Mouse (Mus musculus): ENCODE results near the gene Adck2. TPM values are rescaled to one million over a fixed set of nuclear protein-coding genes. Genes with fewer than 3 reads are reported as not detected.

Adck2 gene
- total RNA-seq (2023) = 10 to 100 TPM; 36.2 to 39.5 TPM

DNA sequence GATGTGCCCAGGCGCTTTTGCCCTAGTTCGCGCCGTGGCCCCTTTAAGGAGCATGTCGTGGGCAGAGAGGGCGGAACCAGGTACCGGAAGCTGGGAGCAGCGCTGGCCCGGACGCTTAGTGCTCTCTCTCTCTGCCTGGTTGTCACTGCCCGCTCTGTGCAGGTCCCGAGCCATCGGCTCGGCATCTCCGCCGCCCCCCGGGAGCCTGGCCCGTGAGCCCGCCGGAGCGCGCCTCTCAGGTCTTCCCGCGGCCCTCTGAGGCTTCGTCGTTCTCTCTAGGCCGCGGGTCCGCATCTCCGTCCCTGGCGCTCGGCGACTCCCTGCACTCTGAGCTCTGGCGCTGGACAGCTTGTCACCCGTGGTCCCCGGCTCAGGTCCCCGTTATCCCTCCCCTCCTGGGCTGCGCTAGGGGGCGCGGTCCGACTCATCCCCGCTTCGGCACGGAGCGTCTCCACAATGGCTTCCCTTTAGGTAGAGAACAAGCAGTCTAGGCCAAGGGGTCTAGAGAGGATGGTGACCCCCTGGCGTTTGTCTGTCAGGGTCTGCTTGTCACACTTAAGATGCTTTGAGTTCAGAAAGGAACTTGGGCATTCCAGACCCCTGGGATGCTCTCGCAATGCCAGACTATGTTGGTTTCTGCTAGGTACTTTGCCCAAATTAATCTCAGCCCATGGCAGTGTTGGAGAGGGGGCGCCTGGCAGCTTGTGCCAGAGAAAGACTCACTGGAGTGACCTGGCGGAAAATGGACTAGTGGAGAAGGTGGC is at the start of gene Adck2:
Adck2 (plus strand) TSS at position 83 of the 764 bp plus-strand sequence.

DNA sequence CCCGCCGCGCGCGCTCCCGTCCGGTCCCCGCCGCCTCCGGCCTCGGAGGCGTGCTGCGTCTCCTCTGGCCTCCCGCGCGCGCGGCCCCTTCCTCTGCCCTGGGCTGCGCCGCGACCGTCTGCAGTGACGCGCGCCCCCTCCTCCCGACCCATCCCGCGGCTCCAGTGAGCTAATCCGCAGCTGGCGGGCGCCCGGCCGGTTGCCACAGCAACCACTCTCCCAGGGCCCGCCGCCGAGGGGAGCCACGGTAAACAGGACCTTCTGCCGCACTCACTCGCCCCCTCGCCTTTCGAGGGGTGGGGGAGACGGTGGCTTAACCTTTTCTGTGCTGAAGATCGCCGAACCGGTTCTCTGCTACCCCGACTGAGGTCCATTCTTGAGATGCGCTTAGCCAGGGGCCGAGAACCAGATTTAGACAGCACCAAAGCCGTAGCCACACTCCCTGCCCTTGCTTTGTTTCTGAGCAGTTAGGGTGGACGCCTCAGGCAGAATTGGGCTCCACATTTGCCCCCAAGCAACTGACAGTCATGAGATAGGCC is 15.9 kb upstream of the Adck2 start, which contains the start of gene Dennd2a:
Dennd2a (minus strand) TSS at position 145 of the 539 bp plus-strand sequence.

DNA sequence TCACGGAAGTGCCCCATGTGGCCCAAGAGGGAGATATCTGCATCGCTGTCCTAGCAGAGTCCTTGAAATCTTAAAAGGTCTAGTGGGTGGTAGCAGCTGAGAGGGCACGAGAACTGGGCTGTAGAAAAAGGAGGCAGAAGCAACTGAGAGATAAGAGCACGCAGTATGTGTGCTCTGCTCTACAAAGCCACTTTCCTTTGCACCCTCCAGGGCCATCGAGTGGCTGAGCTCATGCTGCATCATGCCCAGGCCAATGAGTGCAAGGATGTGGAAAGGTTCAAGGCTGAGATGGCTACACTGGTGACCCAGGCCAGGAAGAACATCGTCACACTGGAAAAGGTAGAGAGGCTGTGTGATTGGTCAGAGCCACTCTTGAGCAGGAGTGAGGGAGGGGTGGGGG is 11.8 kb downstream of the Adck2 start, which contains the start of gene Gm42420:
Gm42420 (plus strand) TSS at position 237 of the 400 bp plus-strand sequence.

DNA sequence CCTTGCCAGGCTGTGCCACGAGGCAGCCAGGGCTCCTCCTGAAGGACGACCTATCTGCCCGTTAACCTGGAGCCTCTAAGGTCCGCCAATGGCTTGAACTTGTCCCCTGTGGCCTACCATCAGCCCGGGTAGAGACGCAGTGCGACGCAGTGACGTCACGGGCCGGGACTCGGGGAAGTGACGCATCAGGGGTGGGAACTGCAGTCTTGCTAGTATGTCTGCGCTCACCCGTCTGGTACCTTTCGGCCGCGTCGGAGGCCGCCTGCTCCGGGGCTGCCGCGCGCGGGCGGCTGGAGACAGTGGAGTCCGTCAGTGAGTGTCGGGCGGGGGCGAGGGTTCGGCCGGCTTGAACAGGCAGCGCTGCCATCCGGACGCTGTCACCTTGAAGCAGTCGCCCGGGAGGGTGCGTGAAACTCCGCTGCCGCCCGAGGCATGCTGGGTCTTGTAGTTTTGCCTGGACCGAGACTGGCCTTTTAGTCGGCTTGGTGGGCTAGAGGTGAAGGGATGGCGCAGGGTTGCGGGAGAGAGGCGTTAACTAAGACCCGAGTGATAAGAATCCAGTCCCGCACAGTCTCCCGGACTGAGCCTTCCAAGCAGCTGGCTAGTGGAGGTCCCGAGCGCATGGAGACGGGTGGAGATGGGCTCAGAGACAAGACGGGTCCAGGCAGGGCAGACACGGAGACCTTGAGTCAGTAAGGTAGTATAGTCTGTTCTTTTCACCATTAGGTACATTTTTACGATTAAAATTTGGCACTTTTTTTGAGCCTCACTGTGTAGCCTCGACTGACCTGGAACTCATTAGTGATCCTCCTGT is 18.9 kb downstream of the Adck2 start, which contains the start of gene Ndufb2:
Ndufb2 (plus strand) TSS at position 174 of the 814 bp plus-strand sequence.

Other genes with a start within 250 kb of the Adck2 start
- 10 to 100 TPM; 77.8 to 94.0 TPM for gene Slc37a3, start 196.2 kb upstream of the Adck2 start, total RNA-seq (2023)
- 1 to 10 TPM; 8.3 to 10.0 TPM for gene Rab19, start 192.7 kb upstream of the Adck2 start, total RNA-seq (2023)
- 100 to 1,000 TPM in 1 of 2 experiments, 10 to 100 TPM in 1; 92.6 to 114 TPM for gene Mkrn1, start 153.4 kb upstream of the Adck2 start, total RNA-seq (2023)
- gene Dennd2a, start 16.0 kb upstream of the Adck2 start, total RNA-seq (2023) = not detected
- gene Gm42420, start 11.9 kb downstream of the Adck2 start, total RNA-seq (2023) = not detected
- gene Ndufb2, start 18.7 kb downstream of the Adck2 start, total RNA-seq (2023) = 10 to 100 TPM; 47.9 to 56.6 TPM
- 10 to 100 TPM; 29.1 to 33.2 TPM for gene Braf, start 151.6 kb downstream of the Adck2 start, total RNA-seq (2023)
- gene Mrps33, start 237.1 kb downstream of the Adck2 start, total RNA-seq (2023) = 10 to 100 TPM; 36.4 to 37.7 TPM

Measured in T-cell, adult 66 days (primary cell).